Mouse (Mus musculus) G1E (cell line): ENCODE measurements around the gene Adamtsl4.

Source experiments
- CTCF ChIP-seq: IDR thresholded peaks from 2 replicates; pipeline ENCODE4 v1.5.1; 2012; ENCODE audit warnings: low read depth, low read length, inconsistent platforms, mixed read lengths
- GATA2 ChIP-seq: IDR thresholded peaks from 2 replicates; pipeline ENCODE4 v1.6.1; 2012; ENCODE audit warnings: low read depth, low read length, inconsistent platforms, borderline replicate concordance
- POLR2AphosphoS5 ChIP-seq: IDR thresholded peaks from 2 replicates; pipeline ENCODE4 v1.6.1; 2012; ENCODE audit warnings: low read depth, low read length, inconsistent platforms; ENCODE audit not compliant: insufficient replicate concordance

DNA sequence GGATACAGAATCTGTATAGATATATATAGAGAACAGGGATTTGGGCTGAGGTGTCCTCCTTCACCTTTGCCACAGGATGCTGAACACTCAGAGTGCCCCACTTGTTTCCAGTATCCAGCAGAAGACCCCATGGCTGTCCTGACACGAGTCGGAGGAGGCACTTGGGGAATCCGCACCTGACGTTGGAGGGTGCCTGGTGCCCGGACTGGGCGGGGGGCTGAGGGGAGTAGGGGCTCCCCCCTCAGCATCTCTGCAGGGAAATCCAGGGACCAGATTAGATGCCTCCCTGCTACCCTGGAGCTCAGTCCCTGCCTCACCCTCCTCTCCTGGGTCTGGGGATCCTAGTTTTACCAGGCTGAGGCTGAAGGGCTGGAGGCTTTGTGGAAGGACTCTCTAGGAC is 7.0 kb downstream of the Adamtsl4 start:
- TF ChIP-seq CTCF = no peak
- TF ChIP-seq GATA2 = no peak
- TF ChIP-seq POLR2AphosphoS5 = no peak
